ENCODE assay signal across 17 mouse cellular contexts in the genomic region with DNA sequence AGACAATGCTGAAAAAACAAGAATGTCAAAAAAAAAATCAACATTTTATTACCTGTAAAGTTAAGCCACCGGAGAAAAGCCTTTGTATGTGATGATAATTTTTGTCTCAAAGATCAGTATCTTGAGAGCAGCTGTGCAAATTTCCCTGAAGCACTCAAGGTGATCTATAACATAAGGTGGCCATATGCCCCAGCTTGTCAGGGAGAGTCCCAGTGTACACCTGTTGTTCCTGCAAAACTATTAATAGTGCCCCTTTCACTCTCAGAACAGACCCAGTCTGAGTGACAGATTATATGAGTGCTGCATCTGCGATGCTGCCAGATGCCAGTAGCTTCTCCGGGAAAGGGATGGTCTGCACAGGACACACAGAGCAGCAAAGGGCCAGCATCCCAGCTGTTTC.
"Had no signal": no experiment of that assay in that cellular context is flagged by ENCODE, and none has a peak within 500 bp of the region (broad histone marks: within the 10 kb centered on the region; RNA-seq: fewer than 3 reads in every experiment).

No protein-coding gene starts in this region.

- H3K27ac ChIP-seq: kidney, postnatal 0 days; layer of hippocampus, adult 2 months; liver, embryonic 13.5 days; macrophage; midbrain, embryonic 10.5 days; midbrain, embryonic 13.5 days; neural tube, embryonic 13.5 days; stomach, embryonic 15.5 days had no signal

- H3K36me3 ChIP-seq: liver, embryonic 13.5 days; midbrain, embryonic 10.5 days; midbrain, embryonic 13.5 days; neural tube, embryonic 13.5 days; stomach, embryonic 15.5 days had no signal

- H3K4me2 ChIP-seq: liver, embryonic 13.5 days; midbrain, embryonic 13.5 days; neural tube, embryonic 13.5 days; stomach, embryonic 15.5 days had no signal

- H3K4me3 ChIP-seq: layer of hippocampus, adult 2 months; liver, embryonic 13.5 days; midbrain, embryonic 10.5 days; midbrain, embryonic 13.5 days; myocyte; neural tube, embryonic 13.5 days; stomach, embryonic 15.5 days had no signal

- H3K9me3 ChIP-seq: liver, embryonic 13.5 days; midbrain, embryonic 10.5 days; midbrain, embryonic 13.5 days; neural tube, embryonic 13.5 days; stomach, embryonic 15.5 days had no signal

- H3K27me3 ChIP-seq: liver, embryonic 13.5 days; midbrain, embryonic 13.5 days; neural tube, embryonic 13.5 days; stomach, embryonic 15.5 days had no signal

- ATAC-seq: midbrain, embryonic 13.5 days; midbrain, embryonic 16.5 days had no signal

- H3K9ac ChIP-seq: liver, embryonic 13.5 days; midbrain, embryonic 13.5 days; neural tube, embryonic 13.5 days; stomach, embryonic 15.5 days had no signal

- H3K4me1 ChIP-seq: liver, embryonic 13.5 days; midbrain, embryonic 10.5 days; midbrain, embryonic 13.5 days; neural tube, embryonic 13.5 days; stomach, embryonic 15.5 days had no signal

- DNase-seq: kidney, postnatal 25 days; layer of hippocampus, adult 9-11 months; liver, embryonic 13.5 days; lung, adult 2 months; retina, postnatal 1 day; right cerebral cortex, postnatal 25 days; spleen, adult 18-20 months; thymus, postnatal 25 days had no signal
